Comparison of ENCODE assay signal across 8 mouse cellular contexts in genomic region chr19:6426703-6427500, GRCm38 (mm10). TPM values are rescaled to one million over a fixed set of nuclear protein-coding genes. Genes with fewer than 3 reads are reported as not detected.
DNase-seq lines count a peak whose midpoint lies in the region; ATAC-seq lines count a peak whose summit lies in the region.

No protein-coding gene starts in this region.

- peaks cover 98% of the 10 kb centered on the region for H3K27me3 ChIP-seq in limb, embryonic 13.5 days

- no peaks in the 10 kb centered on the region for H3K36me3 ChIP-seq in limb, embryonic 13.5 days

- H3K4me3 ChIP-seq in limb, embryonic 13.5 days = 0 out of 2 replicates have a peak overlapping the region, but pooled peaks have one; percentile 41

- WGBS in limb, embryonic 13.5 days = 17% methylated on average over 13 of the region's 13 CpGs

- H3K9ac ChIP-seq in limb, embryonic 13.5 days = no peak overlapping the region

- no peak for ATAC-seq in limb, embryonic 13.5 days (ENCODE audit: low FRiP score, low read depth)

- peak; percentile 33 for DNase-seq in ovary, postnatal 10 days (ENCODE audit: low spot score)
- no peak for DNase-seq in ovary, adult 18-20 months (ENCODE audit: low spot score)
- peak; percentile 55 to 68 for DNase-seq in adrenal gland, postnatal 36 days
- DNase-seq in forelimb bud, embryonic 11.5 days (ENCODE audit: low read depth, low spot score) = peak; percentile 74
- DNase-seq in ovary, postnatal 14 days (ENCODE audit: low spot score) = peak; percentile 36
- DNase-seq in spleen, adult 12 weeks (ENCODE audit: low spot score) = no peak
- no peak for DNase-seq in layer of hippocampus, adult 18-20 months (ENCODE audit: low spot score in 2 of 2)

- H3K9me3 ChIP-seq in limb, embryonic 13.5 days = no peaks in the 10 kb centered on the region

- no peak overlapping the region for H3K4me2 ChIP-seq in limb, embryonic 13.5 days (replicated peaks)

- H3K4me1 ChIP-seq in limb, embryonic 13.5 days = peaks cover 17% of the 10 kb centered on the region

- H3K27ac ChIP-seq in limb, embryonic 13.5 days = no peak overlapping the region

RNA-seq across cellular contexts. Expression of gene Nrxn2, which starts 8.4 kb away (rescaled TPM):
- total RNA-seq in adrenal gland, postnatal 36 days (2021) = 1 to 10 TPM; 9.2 TPM
- polyA plus RNA-seq in limb, embryonic 13.5 days (2015; fragmentation: Nextera tagmentation; extraction: Ambion mirVana) = 1.5 and 1.6 TPM in 2 replicates
- 100 to 1,000 TPM; 415 to 436 TPM for total RNA-seq in layer of hippocampus, adult 18-20 months (2021)

RNA-seq across cellular contexts. Expression of gene Rasgrp2, which starts 27.8 kb away (rescaled TPM):
- total RNA-seq in adrenal gland, postnatal 36 days (2021) = 10 to 100 TPM; 28.7 to 34.4 TPM
- polyA plus RNA-seq in limb, embryonic 13.5 days (2015; fragmentation: Nextera tagmentation; extraction: Ambion mirVana) = 15.2 and 17.7 TPM in 2 replicates
- total RNA-seq in layer of hippocampus, adult 18-20 months (2021) = 10 to 100 TPM; 29.4 to 32.4 TPM

RNA-seq across cellular contexts. Expression of gene Pygm, which starts 42.7 kb away (rescaled TPM):
- 100 to 1,000 TPM in 1 of 2 experiments, 10 to 100 TPM in 1; 75.6 to 124 TPM for total RNA-seq in adrenal gland, postnatal 36 days (2021)
- polyA plus RNA-seq in limb, embryonic 13.5 days (2015; fragmentation: Nextera tagmentation; extraction: Ambion mirVana) = 13.2 and 14.4 TPM in 2 replicates
- total RNA-seq in layer of hippocampus, adult 18-20 months (2021) = 10 to 100 TPM; 26.4 to 27.2 TPM

Comparison
In these comparisons a context has a peak if more than half of its experiments do, and no peak if none do; other contexts are left out.
1. DNase-seq: peak in ovary, postnatal 10 days (single experiment), adrenal gland, postnatal 36 days (2 of 2), forelimb bud, embryonic 11.5 days (single experiment) and ovary, postnatal 14 days (single experiment); none in ovary, adult 18-20 months (single experiment), spleen, adult 12 weeks (single experiment) and layer of hippocampus, adult 18-20 months (0 of 2).
2. RNA of gene Nrxn2, which starts 8.4 kb away (total RNA-seq): 415 to 436 TPM in layer of hippocampus, adult 18-20 months; 9.2 TPM in adrenal gland, postnatal 36 days; every median in the first group is over 10 times any median in the second.